Mouse (Mus musculus) liver, embryonic 16.5 days (tissue): ENCODE results near the gene Dnajc28. TPM values are rescaled to one million over a fixed set of nuclear protein-coding genes. Genes with fewer than 3 reads are reported as not detected.
A peak's percentile ranks its signal among the peaks of the same experiment; 100 is the strongest.

ENCODE experiments used
- ATAC-seq: fragments of 200-750 bp; cut with Nextera tagmentation; 2 replicates; pipeline ENCODE4 v1.8.0; 2017; ENCODE audit warnings: low read depth, mild to moderate bottlenecking, moderate number of reproducible peaks, moderate library complexity
- H3K27ac ChIP-seq: fragments of 300-500 bp; sonication (generic); 2 replicates; pipeline ENCODE4 v1.5.1; 2014; ENCODE audit warnings: mild to moderate bottlenecking, low read length
- H3K27me3 ChIP-seq: fragments of 300-500 bp; sonication (generic); 2 replicates; pipeline ENCODE4 v1.6.1; 2014; ENCODE audit warnings: low read depth, low read length, mixed read lengths; ENCODE audit not compliant: control insufficient read depth, insufficient read depth
- H3K36me3 ChIP-seq: fragments of 300-500 bp; sonication (generic); 2 replicates; pipeline ENCODE4 v1.6.1; 2014; ENCODE audit warnings: mild to moderate bottlenecking; ENCODE audit not compliant: control insufficient read depth, insufficient read depth
- H3K4me1 ChIP-seq: fragments of 300-500 bp; sonication (generic); 2 replicates; pipeline ENCODE4 v1.6.1; 2014; ENCODE audit warnings: low read depth, low read length, mixed read lengths; ENCODE audit not compliant: control insufficient read depth
- H3K4me2 ChIP-seq: fragments of 300-500 bp; sonication (generic); 2 replicates; pipeline ENCODE4 v1.6.1; 2014; ENCODE audit warnings: low read depth, low read length, mixed read lengths
- H3K4me3 ChIP-seq: fragments of 300-500 bp; sonication (generic); 2 replicates; pipeline ENCODE4 v1.5.1; 2014; ENCODE audit warnings: low read depth, mild to moderate bottlenecking, low read length
- H3K9ac ChIP-seq: fragments of 300-500 bp; sonication (generic); 2 replicates; pipeline ENCODE4 v1.6.1; 2014; ENCODE audit warnings: low read depth, low read length
- H3K9me3 ChIP-seq: fragments of 300-500 bp; sonication (generic); replicated peaks from 2 replicates; pipeline ENCODE4 v1.6.1; 2016; ENCODE audit warnings: low read length; ENCODE audit not compliant: control insufficient read depth
- WGBS: fragments of 180-500 bp; shearing (Covaris S2); extraction: QIAGEN DNeasy Blood & Tissue Kit; methylation state at CpG from one replicate; pipeline ENCODE4 v1.1.7; 2014; ENCODE audit not compliant: insufficient replicate concordance; 5-methylcytosine and 5-hydroxymethylcytosine counted together
- polyA plus RNA-seq: library from polyadenylated mRNA; unstranded; fragments of >200 nt; fragmentation: Nextera tagmentation; extraction: Ambion mirVana; gene quantifications from 2 replicates; pipeline ENCODE4 v1.2.1, GENCODE M21; 2015

Dnajc28 gene
- polyA plus RNA-seq, 1 experiment from 2014 or later, result 2.6 TPM

DNA sequence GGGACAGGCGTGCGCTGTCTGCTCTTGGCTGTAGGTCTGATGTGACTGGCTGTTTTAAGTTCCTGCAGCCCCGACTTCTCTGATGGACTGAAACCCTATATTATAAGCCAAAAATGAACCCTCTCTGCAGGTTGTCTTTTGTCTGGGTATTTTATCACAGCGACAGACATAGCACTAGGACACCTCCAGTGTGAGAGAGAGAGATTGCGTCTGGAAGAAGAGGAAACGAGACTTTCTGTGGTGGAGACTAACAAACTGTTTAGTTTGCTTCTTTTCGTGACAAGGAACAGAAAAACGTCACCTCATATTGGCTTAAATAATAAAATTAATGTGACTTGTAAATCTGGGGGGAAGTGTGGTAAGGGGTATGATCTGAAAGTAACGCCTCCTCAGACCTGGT lies 17.1 kb downstream of the Dnajc28 start:
- ATAC-seq, result no peak
- Histone ChIP-seq H3K36me3 (no peaks in the 10 kb centered on the region), H3K4me1 (peaks cover 10% of the 10 kb centered on the region), H3K27me3 (peaks cover 14% of the 10 kb centered on the region), H3K4me2 (no peak overlapping the region), H3K9me3 (no peaks in the 10 kb centered on the region), H3K9ac (no peak overlapping the region), H3K27ac (no peak overlapping the region), H3K4me3 (no peak overlapping the region)
- 49% methylated on average over 9 of the region's 9 CpGs for WGBS

GRCm38 (mm10) chr16:91601081-91601480 lies 17.7 kb downstream of the Dnajc28 start:
- WGBS, result 48% methylated on average over 4 of the region's 4 CpGs
- H3K4me3 ChIP-seq, result no peak overlapping the region
- no peak for ATAC-seq

DNA sequence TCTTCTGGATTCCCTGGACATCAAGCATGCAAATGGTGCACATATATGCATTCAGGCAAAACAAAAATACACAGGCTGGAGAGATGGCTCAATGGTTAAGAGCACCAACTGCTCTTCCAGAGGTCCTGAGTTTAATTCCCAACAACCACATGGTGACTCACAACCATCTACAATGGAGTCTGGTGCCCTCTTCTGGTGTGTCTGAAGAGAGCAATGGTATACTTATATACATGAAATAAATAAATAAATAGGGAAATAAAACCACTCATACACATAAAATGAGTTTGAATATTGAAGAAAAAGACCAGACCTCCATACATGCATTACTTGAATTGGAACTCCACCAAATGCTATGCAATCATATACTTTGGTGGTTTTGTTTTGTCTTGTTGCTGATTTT lies 19.6 kb downstream of the Dnajc28 start:
- H3K27me3 ChIP-seq, result peaks cover 14% of the 10 kb centered on the region
- H3K9me3 ChIP-seq, result no peaks in the 10 kb centered on the region
- H3K4me2 ChIP-seq, result no peak overlapping the region
- no peak for ATAC-seq
- no peak overlapping the region for H3K4me3 ChIP-seq
- no peaks in the 10 kb centered on the region for H3K36me3 ChIP-seq
- no peak overlapping the region for H3K9ac ChIP-seq
- H3K27ac ChIP-seq, result no peak overlapping the region
- peaks cover 18% of the 10 kb centered on the region for H3K4me1 ChIP-seq

More at GRCm38 (mm10) chr16:91601081-91601480, 17.7 kb downstream of the Dnajc28 start:
- no peak overlapping the region for H3K9ac ChIP-seq
- no peaks in the 10 kb centered on the region for H3K9me3 ChIP-seq
- H3K27me3 ChIP-seq, result peaks cover 14% of the 10 kb centered on the region
- no peak overlapping the region for H3K4me2 ChIP-seq
- H3K27ac ChIP-seq, result no peak overlapping the region
- H3K4me1 ChIP-seq, result peaks cover 17% of the 10 kb centered on the region
- no peaks in the 10 kb centered on the region for H3K36me3 ChIP-seq

- H3K4me3 ChIP-seq, result peak within 1 kb of the TSS; percentile 74
- H3K4me2 ChIP-seq, result peak within 1 kb of the TSS; percentile 97
- peaks cover 14% of the 10 kb centered on the region for H3K27me3 ChIP-seq
- peak; percentile 98 for ATAC-seq
- under 1% methylated on average over 34 of the region's 34 CpGs for WGBS
- H3K9ac ChIP-seq, result peak within 1 kb of the TSS; percentile 74
- 0 out of 2 replicates have a peak within 1 kb of the TSS, but pooled peaks have one; percentile 35 for H3K27ac ChIP-seq
- H3K9me3 ChIP-seq, result no peaks in the 10 kb centered on the region
- H3K36me3 ChIP-seq, result no peaks in the 10 kb centered on the region
- peaks cover 18% of the 10 kb centered on the region for H3K4me1 ChIP-seq
These were observed 21.2 kb downstream of the Dnajc28 start, which contains the start of gene Tmem50b for GRCm38 (mm10) chr16:91597672-91598010. Tmem50b (minus strand) TSS chr16:91597800.

DNA sequence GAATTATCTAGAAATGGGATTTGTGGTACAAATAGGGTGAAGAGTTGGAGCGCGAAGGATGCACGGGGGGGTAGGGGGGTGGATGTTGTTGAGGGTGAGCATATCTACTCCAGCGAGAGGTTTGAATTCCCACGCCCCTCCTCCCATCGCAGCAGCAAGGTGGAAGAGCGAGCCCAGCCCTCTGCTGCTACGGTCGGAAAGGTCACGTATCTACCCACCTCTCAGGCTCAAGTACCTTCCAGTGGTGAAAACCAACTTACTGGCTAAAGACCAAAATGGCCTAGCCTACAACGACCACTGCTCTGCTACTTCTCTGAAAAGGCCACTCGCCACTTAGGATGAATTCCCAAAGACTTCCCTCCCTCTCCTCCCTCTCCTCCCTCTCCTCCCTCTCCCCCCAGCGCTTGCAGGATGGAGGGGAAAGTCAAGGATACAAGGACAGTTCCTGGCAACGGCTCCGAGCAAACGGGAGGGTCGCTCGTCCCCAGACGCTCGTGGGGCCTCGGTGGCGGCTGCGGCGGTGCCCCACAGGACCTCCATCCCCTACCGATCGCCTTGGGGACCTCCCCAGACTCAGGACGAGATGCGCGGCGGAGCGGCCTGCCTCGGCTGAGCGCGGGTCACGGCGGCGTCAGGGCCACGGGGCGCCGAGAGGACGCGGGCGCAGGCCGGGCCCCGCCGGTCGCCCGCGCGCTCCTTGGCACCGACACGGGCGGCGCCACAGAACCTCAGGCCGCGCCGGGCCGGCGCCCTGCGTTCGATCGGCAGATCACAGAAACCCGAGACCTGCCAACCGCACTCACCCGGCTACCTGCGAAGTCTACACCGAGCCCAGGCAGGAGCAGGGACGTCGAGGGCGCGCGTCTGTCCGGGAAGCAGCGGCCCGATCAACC lies 21.8 kb downstream of the Dnajc28 start:
- ATAC-seq, result peak; percentile 54
- no peaks in the 10 kb centered on the region for H3K36me3 ChIP-seq
- peak overlapping the region; percentile 97 for H3K4me2 ChIP-seq
- H3K4me1 ChIP-seq, result peaks cover 18% of the 10 kb centered on the region
- peak overlapping the region; percentile 74 for H3K9ac ChIP-seq
- under 1% methylated on average over 75 of the region's 75 CpGs for WGBS
- 0 out of 2 replicates have a peak overlapping the region, but pooled peaks have one; percentile 35 for H3K27ac ChIP-seq
- peak overlapping the region; percentile 74 for H3K4me3 ChIP-seq
- peaks cover 14% of the 10 kb centered on the region for H3K27me3 ChIP-seq
- no peaks in the 10 kb centered on the region for H3K9me3 ChIP-seq

GRCm38 (mm10) chr16:91596397-91596778 lies 22.4 kb downstream of the Dnajc28 start:
- H3K9ac ChIP-seq, result peak overlapping the region; percentile 74
- H3K4me2 ChIP-seq, result peak overlapping the region; percentile 97
- H3K36me3 ChIP-seq, result no peaks in the 10 kb centered on the region
- H3K27ac ChIP-seq, result no peak overlapping the region
- 10% methylated on average over 9 of the region's 9 CpGs for WGBS
- H3K4me1 ChIP-seq, result peaks cover 18% of the 10 kb centered on the region
- peaks cover 14% of the 10 kb centered on the region for H3K27me3 ChIP-seq
- peak overlapping the region; percentile 74 for H3K4me3 ChIP-seq
- ATAC-seq, result no peak
- H3K9me3 ChIP-seq, result no peaks in the 10 kb centered on the region

GRCm38 (mm10) chr16:91595076-91595475 lies 23.8 kb downstream of the Dnajc28 start:
- H3K36me3 ChIP-seq, result no peaks in the 10 kb centered on the region
- no peak for ATAC-seq
- no peak overlapping the region for H3K9ac ChIP-seq
- H3K4me3 ChIP-seq, result no peak overlapping the region
- peaks cover 16% of the 10 kb centered on the region for H3K4me1 ChIP-seq
- H3K9me3 ChIP-seq, result no peaks in the 10 kb centered on the region
- H3K27ac ChIP-seq, result no peak overlapping the region
- WGBS, result 85% methylated on average over 6 of the region's 6 CpGs
- H3K27me3 ChIP-seq, result peaks cover 14% of the 10 kb centered on the region
- H3K4me2 ChIP-seq, result no peak overlapping the region

GRCm38 (mm10) chr16:91593262-91593661 lies 25.6 kb downstream of the Dnajc28 start:
- Histone ChIP-seq H3K9me3 (no peaks in the 10 kb centered on the region), H3K9ac (no peak overlapping the region), H3K27me3 (peaks cover 4% of the 10 kb centered on the region), H3K4me2 (no peak overlapping the region), H3K4me3 (no peak overlapping the region), H3K36me3 (no peaks in the 10 kb centered on the region), H3K27ac (no peak overlapping the region), H3K4me1 (peaks cover 16% of the 10 kb centered on the region)
- ATAC-seq, result no peak
- 48% methylated on average over 3 of the region's 3 CpGs for WGBS

- H3K4me1 ChIP-seq, result peaks cover 15% of the 10 kb centered on the region
- H3K4me3 ChIP-seq, result no peak overlapping the region
- no peak for ATAC-seq
- no peak overlapping the region for H3K27ac ChIP-seq
- no peak overlapping the region for H3K4me2 ChIP-seq
- H3K27me3 ChIP-seq, result no peaks in the 10 kb centered on the region
- H3K36me3 ChIP-seq, result no peaks in the 10 kb centered on the region
- no peaks in the 10 kb centered on the region for H3K9me3 ChIP-seq
- 50% methylated on average over 8 of the region's 8 CpGs for WGBS
- H3K9ac ChIP-seq, result no peak overlapping the region
These were observed 26.7 kb downstream of the Dnajc28 start for GRCm38 (mm10) chr16:91592162-91592561.
